In genomic region chr9:96353799-96354198, GRCm38 (mm10) we compare ENCODE assay signal across 10 mouse cellular contexts. TPM values are rescaled to one million over a fixed set of nuclear protein-coding genes. Genes with fewer than 3 reads are reported as not detected.
A peak's percentile ranks its signal among the peaks of the same experiment; 100 is the strongest.
DNase-seq lines count a peak whose midpoint lies in the region; ATAC-seq lines count a peak whose summit lies in the region.
"Had no signal": no experiment of that assay in that cellular context is flagged by ENCODE, and none has a peak within 500 bp of the region (broad histone marks: within the 10 kb centered on the region; RNA-seq: fewer than 3 reads in every experiment).

No protein-coding gene starts in this region.

- ATAC-seq in common myeloid progenitor, adult 5-6 weeks (replicated peaks; ENCODE audit: low read depth, poor library complexity, severe bottlenecking) = peak; percentile 79
- peak; percentile 76 for ATAC-seq in liver, embryonic 13.5 days (ENCODE audit: low read depth)
- ATAC-seq in intestine, embryonic 15.5 days = no peak
- ATAC-seq: Patski had no signal

- H3K4me1 ChIP-seq in liver, embryonic 13.5 days (replicated peaks) = peaks cover 33% of the 10 kb centered on the region
- peaks cover 3% of the 10 kb centered on the region; the same call in 1 of the 2 replicates for H3K4me1 ChIP-seq in intestine, embryonic 15.5 days (replicated peaks)

- H3K9me3 ChIP-seq in liver, embryonic 13.5 days (replicated peaks) = no peaks in the 10 kb centered on the region
- no peaks in the 10 kb centered on the region for H3K9me3 ChIP-seq in intestine, embryonic 15.5 days

- peak; percentile 94 for DNase-seq in heart, adult 11 months
- DNase-seq in heart, adult 8-10 months (ENCODE audit: low spot score) = no peak
- peak; percentile 81 for DNase-seq in MEL-GATA-1-ER (ENCODE audit: extremely low read depth, low read depth)
- peak; percentile 22 for DNase-seq in liver, embryonic 13.5 days
- no peak for DNase-seq in left cerebral cortex, postnatal 14 days (ENCODE audit: low spot score in 2 of 2)
- no peak for DNase-seq in B cell, adult 2 months

- H3K27me3 ChIP-seq in liver, embryonic 13.5 days = no peaks in the 10 kb centered on the region
- H3K27me3 ChIP-seq in intestine, embryonic 15.5 days (replicated peaks) = no peaks in the 10 kb centered on the region
- H3K27me3 ChIP-seq: Patski had no signal

- peak overlapping the region; percentile 22 for H3K9ac ChIP-seq in liver, embryonic 13.5 days
- no peak overlapping the region for H3K9ac ChIP-seq in intestine, embryonic 15.5 days

- WGBS in liver, embryonic 13.5 days (ENCODE audit: insufficient replicate concordance) = 30% methylated on average over 8 of the region's 8 CpGs
- WGBS in intestine, embryonic 15.5 days = 59% methylated on average over 8 of the region's 8 CpGs

- 0 out of 2 replicates have a peak overlapping the region, but pooled peaks have one; percentile 2 for H3K4me2 ChIP-seq in liver, embryonic 13.5 days
- H3K4me2 ChIP-seq in intestine, embryonic 15.5 days (replicated peaks) = no peak overlapping the region

- peaks cover 8% of the 10 kb centered on the region; the same call in 1 of the 2 replicates for H3K36me3 ChIP-seq in liver, embryonic 13.5 days
- H3K36me3 ChIP-seq in intestine, embryonic 15.5 days = no peaks in the 10 kb centered on the region

- H3K27ac ChIP-seq in liver, embryonic 13.5 days = no peak overlapping the region
- H3K27ac ChIP-seq in intestine, embryonic 15.5 days = no peak overlapping the region

- H3K4me3 ChIP-seq in liver, embryonic 13.5 days (replicated peaks) = no peak overlapping the region
- no peak overlapping the region for H3K4me3 ChIP-seq in intestine, embryonic 15.5 days (replicated peaks)
- H3K4me3 ChIP-seq: erythroblast, embryonic 14.5 days had no signal

- intact Hi-C loops in left cerebral cortex, postnatal 14 days (cut with DNase I) = no loop called here

RNA-seq across cellular contexts. Expression of gene Atp1b3, which starts 10.4 kb away (rescaled TPM):
- total RNA-seq in heart, adult 8-10 months (2022) = 10 to 100 TPM; 49.7 to 54.4 (median 53.0) TPM
- 146 and 155 TPM in 2 replicates for total RNA-seq in common myeloid progenitor, adult 5-6 weeks (2017)
- 87.3 and 98.3 TPM in 2 replicates for polyA plus RNA-seq in liver, embryonic 13.5 days (2015; fragmentation: Nextera tagmentation; extraction: Ambion mirVana)
- polyA plus RNA-seq in intestine, embryonic 15.5 days (2015; fragmentation: Nextera tagmentation; extraction: Ambion mirVana) = 138 and 153 TPM in 2 replicates
- 10 to 100 TPM; 77.3 to 83.3 TPM for total RNA-seq in left cerebral cortex, postnatal 14 days (2021)

Comparison
In these comparisons a context has a peak if more than half of its experiments do, and no peak if none do; other contexts are left out.
1. DNase-seq: peak in heart, adult 11 months (single experiment), MEL-GATA-1-ER (single experiment) and liver, embryonic 13.5 days (single experiment); none in heart, adult 8-10 months (single experiment), left cerebral cortex, postnatal 14 days (0 of 2) and B cell, adult 2 months (0 of 2).